Mouse (Mus musculus): ENCODE data around the gene Hells. TPM values are rescaled to one million over a fixed set of nuclear protein-coding genes. Genes with fewer than 3 reads are reported as not detected.

Hells gene
- total RNA-seq (2014; rRNA removed) = 3.7 and 5.5 TPM in 2 replicates
- 3.6 and 4.8 TPM in 2 replicates for polyA plus RNA-seq (2015; fragmentation: Nextera tagmentation; extraction: Ambion mirVana)

GRCm38 (mm10) chr19:38930788-38931565 is at the start of gene Hells:
Gene Hells (plus strand): TSS chr19:38930915.
- no peaks in the 10 kb centered on the region for H3K4me1 ChIP-seq (ENCODE audit: insufficient read depth, low read length)
- H3K9ac ChIP-seq (replicated peaks; ENCODE audit: low read length, poor library complexity, severe bottlenecking) = peak within 1 kb of the TSS; percentile 80
- H3K27me3 ChIP-seq (ENCODE audit: insufficient read depth, low read length) = no peaks in the 10 kb centered on the region
- no peaks in the 10 kb centered on the region for H3K36me3 ChIP-seq (ENCODE audit: insufficient read depth, low read length)
- under 1% methylated on average over 71 of the region's 76 CpGs for WGBS
- peak within 1 kb of the TSS; percentile 99 for H3K4me2 ChIP-seq (ENCODE audit: low read depth, low read length, poor library complexity, severe bottlenecking)
- peak within 1 kb of the TSS; percentile 48; the same call in 1 of the 2 replicates for H3K27ac ChIP-seq (ENCODE audit: low read depth, low read length)
- DNase-seq (ENCODE audit: low spot score) = peak; percentile 92
- peak; percentile 90 for ATAC-seq (ENCODE audit: low FRiP score)
- no peaks in the 10 kb centered on the region for H3K9me3 ChIP-seq (ENCODE audit: low read length)
- no peak for TF ChIP-seq CTCF (IDR thresholded peaks at IDR 0.05)
- peak within 1 kb of the TSS; percentile 80 for H3K4me3 ChIP-seq (ENCODE audit: low read depth, low read length)

- no peak overlapping the region for H3K4me3 ChIP-seq (ENCODE audit: low read depth, low read length)
- no peak overlapping the region for H3K9ac ChIP-seq (replicated peaks; ENCODE audit: low read length, poor library complexity, severe bottlenecking)
- WGBS = 59% methylated on average over 12 of the region's 12 CpGs
- H3K36me3 ChIP-seq (ENCODE audit: insufficient read depth, low read length) = 0 out of 2 replicates have a peak, but pooled peaks cover 4% of the 10 kb centered on the region
- H3K9me3 ChIP-seq (ENCODE audit: low read length) = no peaks in the 10 kb centered on the region
- ATAC-seq (ENCODE audit: low FRiP score) (no peak), DNase-seq (ENCODE audit: low spot score) (peak; percentile 78)
- H3K27me3 ChIP-seq (ENCODE audit: insufficient read depth, low read length) = no peaks in the 10 kb centered on the region
- no peak overlapping the region for H3K4me2 ChIP-seq (ENCODE audit: low read depth, low read length, poor library complexity, severe bottlenecking)
- TF ChIP-seq CTCF (IDR thresholded peaks at IDR 0.05) = peak; percentile 53
- no peak overlapping the region for H3K27ac ChIP-seq (ENCODE audit: low read depth, low read length)
- H3K4me1 ChIP-seq (ENCODE audit: insufficient read depth, low read length) = no peaks in the 10 kb centered on the region
Measured at GRCm38 (mm10) chr19:38901146-38902135, 29.3 kb upstream of the Hells start.

DNA sequence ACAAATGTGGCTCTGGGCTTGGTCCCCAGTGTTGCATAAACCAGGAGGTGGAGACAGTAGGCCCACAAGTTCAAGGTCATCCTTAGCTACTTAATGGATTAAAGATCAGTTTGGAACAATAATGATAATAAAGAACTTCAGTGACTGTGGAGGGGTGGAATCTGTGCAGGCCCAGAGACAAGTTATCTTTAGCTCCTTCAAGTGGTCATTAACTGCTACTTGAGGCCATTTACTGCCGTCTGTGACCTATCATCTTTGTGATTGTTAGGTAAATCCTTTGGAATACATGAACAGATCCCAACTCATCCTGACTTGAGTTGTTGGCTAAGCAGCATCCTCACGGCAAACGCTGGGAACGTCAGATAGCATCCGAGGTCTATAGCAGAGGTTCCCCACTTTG is 28.2 kb upstream of the Hells start:
- no peak overlapping the region for H3K4me3 ChIP-seq (ENCODE audit: low read depth, low read length)
- H3K4me1 ChIP-seq (ENCODE audit: insufficient read depth, low read length) = no peaks in the 10 kb centered on the region
- no peak overlapping the region for H3K4me2 ChIP-seq (ENCODE audit: low read depth, low read length, poor library complexity, severe bottlenecking)
- H3K27ac ChIP-seq (ENCODE audit: low read depth, low read length) = no peak overlapping the region
- H3K27me3 ChIP-seq (ENCODE audit: insufficient read depth, low read length) = no peaks in the 10 kb centered on the region
- 0 out of 2 replicates have a peak, but pooled peaks cover 4% of the 10 kb centered on the region for H3K36me3 ChIP-seq (ENCODE audit: insufficient read depth, low read length)
- TF ChIP-seq CTCF (IDR thresholded peaks at IDR 0.05) = no peak
- H3K9ac ChIP-seq (replicated peaks; ENCODE audit: low read length, poor library complexity, severe bottlenecking) = no peak overlapping the region
- WGBS = 92% methylated on average over 5 of the region's 5 CpGs
- ATAC-seq (ENCODE audit: low FRiP score) (no peak), DNase-seq (ENCODE audit: low spot score) (no peak)
- no peaks in the 10 kb centered on the region for H3K9me3 ChIP-seq (ENCODE audit: low read length)

GRCm38 (mm10) chr19:38913786-38914185 is 16.9 kb upstream of the Hells start:
- H3K4me2 ChIP-seq (ENCODE audit: low read depth, low read length, poor library complexity, severe bottlenecking) = no peak overlapping the region
- H3K36me3 ChIP-seq (ENCODE audit: insufficient read depth, low read length) = peaks cover 25% of the 10 kb centered on the region
- WGBS = 92% methylated on average over 9 of the region's 9 CpGs
- no peak for ATAC-seq (ENCODE audit: low FRiP score)
- H3K4me1 ChIP-seq (ENCODE audit: insufficient read depth, low read length) = no peaks in the 10 kb centered on the region
- H3K9me3 ChIP-seq (ENCODE audit: low read length) = no peaks in the 10 kb centered on the region
- H3K4me3 ChIP-seq (ENCODE audit: low read depth, low read length) = no peak overlapping the region
- no peak overlapping the region for H3K27ac ChIP-seq (ENCODE audit: low read depth, low read length)
- no peaks in the 10 kb centered on the region for H3K27me3 ChIP-seq (ENCODE audit: insufficient read depth, low read length)
- no peak for DNase-seq (ENCODE audit: low spot score)
- H3K9ac ChIP-seq (replicated peaks; ENCODE audit: low read length, poor library complexity, severe bottlenecking) = no peak overlapping the region
- no peak for TF ChIP-seq CTCF (IDR thresholded peaks at IDR 0.05)

GRCm38 (mm10) chr19:38914926-38915325 is 15.8 kb upstream of the Hells start:
- Histone ChIP-seq H3K4me2 (ENCODE audit: low read depth, low read length, poor library complexity, severe bottlenecking) (no peak overlapping the region), H3K9ac (replicated peaks; ENCODE audit: low read length, poor library complexity, severe bottlenecking) (no peak overlapping the region), H3K4me1 (ENCODE audit: insufficient read depth, low read length) (no peaks in the 10 kb centered on the region), H3K4me3 (ENCODE audit: low read depth, low read length) (no peak overlapping the region), H3K9me3 (ENCODE audit: low read length) (no peaks in the 10 kb centered on the region), H3K27me3 (ENCODE audit: insufficient read depth, low read length) (no peaks in the 10 kb centered on the region), H3K36me3 (ENCODE audit: insufficient read depth, low read length) (peaks cover 26% of the 10 kb centered on the region), H3K27ac (ENCODE audit: low read depth, low read length) (no peak overlapping the region)
- TF ChIP-seq CTCF (IDR thresholded peaks at IDR 0.05) = no peak
- DNase-seq (ENCODE audit: low spot score) (no peak), ATAC-seq (ENCODE audit: low FRiP score) (no peak)
- WGBS = 93% methylated on average over 15 of the region's 15 CpGs

Measured in midbrain, postnatal 0 days (tissue).